Mouse (Mus musculus) left cerebral cortex, adult 18-20 months (tissue): ENCODE measurements around the gene Tnfrsf11a. TPM values are rescaled to one million over a fixed set of nuclear protein-coding genes. Genes with fewer than 3 reads are reported as not detected.
"Not testable (repeated sequence)": the region's sequence is repeated elsewhere in the genome, so short reads cannot be mapped to it uniquely, and the experiment has no call there.

Experiments used
- DNase-seq, 2 experiments: peaks; one replicate each; pipeline ENCODE4 v3.0.0; 2021 to 2022; ENCODE audit warnings: low spot score in 2 of 2, mixed read lengths in 1 of 2
- total RNA-seq, 2 experiments: library from RNA; stranded (reverse); gene quantifications; 2 replicates each; pipeline ENCODE4 v1.2.3; 2021

Tnfrsf11a gene
- total RNA-seq, 2 experiments from 2014 or later = 5.2 to 6.7 TPM

GRCm38 (mm10) chr1:105784257-105785016 lies 3.9 kb downstream of the Tnfrsf11a start:
- no peak for DNase-seq

GRCm38 (mm10) chr1:105785146-105785545 lies 4.6 kb downstream of the Tnfrsf11a start:
- DNase-seq = no peak

- DNase-seq = no peak
Observed at GRCm38 (mm10) chr1:105786731-105787357, 6.3 kb downstream of the Tnfrsf11a start.

GRCm38 (mm10) chr1:105790103-105790502 lies 9.6 kb downstream of the Tnfrsf11a start:
- no peak for DNase-seq

- DNase-seq = no peak
Observed at GRCm38 (mm10) chr1:105794670-105795069, 14.2 kb downstream of the Tnfrsf11a start.

- no peak for DNase-seq
Observed at GRCm38 (mm10) chr1:105795705-105796104, 15.2 kb downstream of the Tnfrsf11a start.

- no peak for DNase-seq
Observed at GRCm38 (mm10) chr1:105800570-105800969, 20.1 kb downstream of the Tnfrsf11a start.

- DNase-seq = no peak
Observed at GRCm38 (mm10) chr1:105801252-105801651, 20.7 kb downstream of the Tnfrsf11a start.

GRCm38 (mm10) chr1:105802941-105803340 lies 22.4 kb downstream of the Tnfrsf11a start:
- no peak for DNase-seq

GRCm38 (mm10) chr1:105804285-105804684 lies 23.8 kb downstream of the Tnfrsf11a start:
- DNase-seq = no peak

- no peak for DNase-seq
Observed at GRCm38 (mm10) chr1:105805565-105805964, 25.0 kb downstream of the Tnfrsf11a start.

- no peak for DNase-seq
Observed at GRCm38 (mm10) chr1:105807028-105807722, 26.7 kb downstream of the Tnfrsf11a start.

- DNase-seq = not testable (repeated sequence)
Observed at GRCm38 (mm10) chr1:105812027-105812426, 31.5 kb downstream of the Tnfrsf11a start.

- DNase-seq = no peak
Observed at GRCm38 (mm10) chr1:105812960-105813708, 32.6 kb downstream of the Tnfrsf11a start.

GRCm38 (mm10) chr1:105813709-105814061 lies 33.2 kb downstream of the Tnfrsf11a start:
- DNase-seq = no peak

- DNase-seq = no peak
Observed at GRCm38 (mm10) chr1:105814402-105815270, 34.1 kb downstream of the Tnfrsf11a start.

- DNase-seq = no peak
Observed at GRCm38 (mm10) chr1:105815310-105815709, 34.8 kb downstream of the Tnfrsf11a start.

- DNase-seq = no peak
Observed at GRCm38 (mm10) chr1:105815736-105816135, 35.2 kb downstream of the Tnfrsf11a start.

GRCm38 (mm10) chr1:105819031-105819430 lies 38.5 kb downstream of the Tnfrsf11a start:
- no peak for DNase-seq

GRCm38 (mm10) chr1:105819740-105820139 lies 39.2 kb downstream of the Tnfrsf11a start:
- no peak for DNase-seq
